Mouse (Mus musculus): Measurements from ENCODE around the gene Osm. TPM values are rescaled to one million over a fixed set of nuclear protein-coding genes. Genes with fewer than 3 reads are reported as not detected.

Gene Osm
- total and polyA plus RNA-seq, 3 experiments, result 11.0 to 15.1 (median 12.5) TPM

- H3K4me1 ChIP-seq (ENCODE audit: control insufficient read depth in 1 of 2, insufficient read depth in 2 of 2), result peaks cover 12 to 71% of the 10 kb centered on the region in 2 experiments
- DNase-seq (ENCODE audit: extremely low read depth), result no peak
- H3K9ac ChIP-seq (ENCODE audit: insufficient read depth, low read depth), result no peak overlapping the region
- H3K27ac ChIP-seq (ENCODE audit: insufficient read depth, low read depth), result no peak overlapping the region
- peaks cover 19% of the 10 kb centered on the region for H3K79me2 ChIP-seq (replicated peaks; ENCODE audit: control insufficient read depth, extremely low read depth, insufficient read depth, poor library complexity, severe bottlenecking)
- H3K36me3 ChIP-seq (replicated peaks in 1 of 2; ENCODE audit: control insufficient read depth in 1 of 2, insufficient read depth in 1 of 2, low read length in 1 of 2), result peaks cover 0 to 39% of the 10 kb centered on the region in 2 experiments
- no peak overlapping the region for H3K4me3 ChIP-seq (replicated peaks in 1 of 3; ENCODE audit: low read depth in 2 of 3, low read length in 2 of 3, poor library complexity in 1 of 3)
- TF ChIP-seq USF2 (conservative IDR thresholded peaks at IDR 0.05; ENCODE audit: low read depth, low read length) (no peak), POLR2AphosphoS2 (IDR thresholded peaks at IDR 0.05; ENCODE audit: low read depth, low read length) (no peak), UBTF (IDR thresholded peaks at IDR 0.05; ENCODE audit: low read depth, low read length) (no peak), JUND (conservative IDR thresholded peaks at IDR 0.05; ENCODE audit: low read depth, low read length) (no peak), RCOR1 (conservative IDR thresholded peaks at IDR 0.05; ENCODE audit: low read depth, low read length) (no peak), ZC3H11A (IDR thresholded peaks at IDR 0.05; ENCODE audit: low read depth, low read length) (no peak), KAT2A (IDR thresholded peaks at IDR 0.05; ENCODE audit: insufficient replicate concordance, low read length) (no peak), TBP (conservative IDR thresholded peaks at IDR 0.05; ENCODE audit: low read depth, low read length) (no peak)
- no peaks in the 10 kb centered on the region for H3K9me3 ChIP-seq (replicated peaks; ENCODE audit: low read length)
- dilution Hi-C loops (cut with MboI; ENCODE audit: extremely low pct_ligation_motif_present, extremely low pct_unique_long_range_greater_than_20kb, low sequenced_read_pairs) (no loop called here), in situ Hi-C loops (cut with MboI; ENCODE audit: low pct_ligation_motif_present, low pct_unique_long_range_greater_than_20kb, low sequenced_read_pairs) (no loop called here)
- H3K4me2 ChIP-seq (ENCODE audit: insufficient read depth, low read depth, poor library complexity, severe bottlenecking), result no peak overlapping the region
- no peaks in the 10 kb centered on the region for H3K27me3 ChIP-seq (replicated peaks)
Measured at GRCm38 (mm10) chr11:4189182-4189581, 47.0 kb upstream of the Osm start.

GRCm38 (mm10) chr11:4190677-4191076 is 45.5 kb upstream of the Osm start:
- Histone ChIP-seq H3K9ac (ENCODE audit: insufficient read depth, low read depth) (no peak overlapping the region), H3K4me1 (ENCODE audit: control insufficient read depth in 1 of 2, insufficient read depth in 2 of 2) (peaks cover 21 to 84% of the 10 kb centered on the region in 2 experiments), H3K27ac (ENCODE audit: insufficient read depth, low read depth) (no peak overlapping the region), H3K4me2 (ENCODE audit: insufficient read depth, low read depth, poor library complexity, severe bottlenecking) (no peak overlapping the region), H3K36me3 (replicated peaks in 1 of 2; ENCODE audit: control insufficient read depth in 1 of 2, insufficient read depth in 1 of 2, low read length in 1 of 2) (peaks cover 0 to 38% of the 10 kb centered on the region in 2 experiments), H3K27me3 (replicated peaks) (no peaks in the 10 kb centered on the region), H3K79me2 (replicated peaks; ENCODE audit: control insufficient read depth, extremely low read depth, insufficient read depth, poor library complexity, severe bottlenecking) (peaks cover 24% of the 10 kb centered on the region), H3K4me3 (replicated peaks in 1 of 3; ENCODE audit: low read depth in 2 of 3, low read length in 2 of 3, poor library complexity in 1 of 3) (no peak overlapping the region), H3K9me3 (replicated peaks; ENCODE audit: low read length) (no peaks in the 10 kb centered on the region)
- TF ChIP-seq RAD21 (IDR thresholded peaks at IDR 0.05; ENCODE audit: low read depth, low read length) (no peak), MXI1 (IDR thresholded peaks at IDR 0.05; ENCODE audit: low read depth, low read length) (no peak), SMC3 (IDR thresholded peaks at IDR 0.05; ENCODE audit: low read depth, low read length) (no peak)
- dilution Hi-C loops (cut with MboI; ENCODE audit: extremely low pct_ligation_motif_present, extremely low pct_unique_long_range_greater_than_20kb, low sequenced_read_pairs) (no loop called here), in situ Hi-C loops (cut with MboI; ENCODE audit: low pct_ligation_motif_present, low pct_unique_long_range_greater_than_20kb, low sequenced_read_pairs) (no loop called here)
- no peak for DNase-seq (ENCODE audit: extremely low read depth)

GRCm38 (mm10) chr11:4192757-4193156 is 43.5 kb upstream of the Osm start:
- dilution Hi-C loops (cut with MboI; ENCODE audit: extremely low pct_ligation_motif_present, extremely low pct_unique_long_range_greater_than_20kb, low sequenced_read_pairs), result no loop called here
- H3K4me1 ChIP-seq (ENCODE audit: control insufficient read depth in 1 of 2, insufficient read depth in 2 of 2), result peaks cover 36 to 96% of the 10 kb centered on the region in 2 experiments
- no peak overlapping the region for H3K4me3 ChIP-seq (replicated peaks in 1 of 3; ENCODE audit: low read depth in 2 of 3, low read length in 2 of 3, poor library complexity in 1 of 3)
- H3K4me2 ChIP-seq (ENCODE audit: insufficient read depth, low read depth, poor library complexity, severe bottlenecking), result no peak overlapping the region
- TF ChIP-seq BHLHE40 (IDR thresholded peaks at IDR 0.05; ENCODE audit: low read depth, low read length) (no peak), NELFE (IDR thresholded peaks at IDR 0.05; ENCODE audit: low read depth, low read length) (no peak), JUN (IDR thresholded peaks at IDR 0.05; ENCODE audit: insufficient read depth, low read depth, low read length) (no peak), MEF2A (IDR thresholded peaks at IDR 0.05; ENCODE audit: borderline replicate concordance, low read depth, low read length) (no peak), MXI1 (IDR thresholded peaks at IDR 0.05; ENCODE audit: low read depth, low read length) (no peak), JUND (conservative IDR thresholded peaks at IDR 0.05; ENCODE audit: low read depth, low read length) (no peak), MAZ (IDR thresholded peaks at IDR 0.05; ENCODE audit: low read depth, low read length) (no peak), NRF1 (IDR thresholded peaks at IDR 0.05; ENCODE audit: low read depth, low read length) (no peak), ZC3H11A (IDR thresholded peaks at IDR 0.05; ENCODE audit: low read depth, low read length) (no peak), ZKSCAN1 (IDR thresholded peaks at IDR 0.05; ENCODE audit: borderline replicate concordance, low read depth, low read length) (no peak), GABPA (IDR thresholded peaks at IDR 0.05; ENCODE audit: insufficient replicate concordance, low read depth, low read length) (no peak), EP300 (IDR thresholded peaks at IDR 0.05; ENCODE audit: low read length) (no peak), TBP (conservative IDR thresholded peaks at IDR 0.05; ENCODE audit: low read depth, low read length) (no peak), IRF4 (IDR thresholded peaks at IDR 0.05; ENCODE audit: low read depth, low read length) (no peak), ETS1 (conservative IDR thresholded peaks at IDR 0.05; ENCODE audit: low read depth, low read length) (no peak), SMC3 (IDR thresholded peaks at IDR 0.05; ENCODE audit: low read depth, low read length) (no peak), ZMIZ1 (IDR thresholded peaks at IDR 0.05; ENCODE audit: low read depth, low read length) (no peak), RAD21 (IDR thresholded peaks at IDR 0.05; ENCODE audit: low read depth, low read length) (no peak), USF1 (IDR thresholded peaks at IDR 0.05; ENCODE audit: low read depth, low read length) (no peak), RCOR1 (conservative IDR thresholded peaks at IDR 0.05; ENCODE audit: low read depth, low read length) (no peak)
- no peak for DNase-seq (ENCODE audit: extremely low read depth)
- H3K9me3 ChIP-seq (replicated peaks; ENCODE audit: low read length), result no peaks in the 10 kb centered on the region
- in situ Hi-C loops (cut with MboI; ENCODE audit: low pct_ligation_motif_present, low pct_unique_long_range_greater_than_20kb, low sequenced_read_pairs), result no loop called here
- H3K9ac ChIP-seq (ENCODE audit: insufficient read depth, low read depth), result no peak overlapping the region
- H3K27me3 ChIP-seq (replicated peaks), result no peaks in the 10 kb centered on the region
- H3K79me2 ChIP-seq (replicated peaks; ENCODE audit: control insufficient read depth, extremely low read depth, insufficient read depth, poor library complexity, severe bottlenecking), result peaks cover 20% of the 10 kb centered on the region
- no peak overlapping the region for H3K27ac ChIP-seq (ENCODE audit: insufficient read depth, low read depth)
- H3K36me3 ChIP-seq (replicated peaks in 1 of 2; ENCODE audit: control insufficient read depth in 1 of 2, insufficient read depth in 1 of 2, low read length in 1 of 2), result peaks cover 0 to 41% of the 10 kb centered on the region in 2 experiments
